Mouse (Mus musculus): ENCODE results near the gene Kirrel3. TPM values are rescaled to one million over a fixed set of nuclear protein-coding genes. Genes with fewer than 3 reads are reported as not detected.

Kirrel3 gene
- polyA plus RNA-seq, 1 experiment from 2014 or later, result 0.13 TPM

GRCm38 (mm10) chr9:34954212-34954611 is 468.5 kb downstream of the Kirrel3 start:
- Histone ChIP-seq H3K9ac (no peak overlapping the region), H3K27me3 (no peaks in the 10 kb centered on the region), H3K4me3 (replicated peaks) (no peak overlapping the region), H3K36me3 (replicated peaks) (no peaks in the 10 kb centered on the region), H3K9me3 (replicated peaks) (no peaks in the 10 kb centered on the region), H3K27ac (replicated peaks) (no peak overlapping the region), H3K4me1 (replicated peaks) (no peaks in the 10 kb centered on the region), H3K4me2 (no peak overlapping the region)
- no peak for ATAC-seq (ENCODE audit: insufficient read depth)
- WGBS (ENCODE audit: insufficient replicate concordance), result 47% methylated on average over 5 of the region's 5 CpGs

GRCm38 (mm10) chr9:34956512-34956911 is 470.8 kb downstream of the Kirrel3 start:
- H3K27me3 ChIP-seq, result no peaks in the 10 kb centered on the region
- no peak overlapping the region for H3K27ac ChIP-seq (replicated peaks)
- no peak overlapping the region for H3K4me2 ChIP-seq
- no peaks in the 10 kb centered on the region for H3K4me1 ChIP-seq (replicated peaks)
- ATAC-seq (ENCODE audit: insufficient read depth), result no peak
- no peak overlapping the region for H3K9ac ChIP-seq
- WGBS (ENCODE audit: insufficient replicate concordance), result 47% methylated on average over 3 of the region's 3 CpGs
- H3K36me3 ChIP-seq (replicated peaks), result no peaks in the 10 kb centered on the region
- no peaks in the 10 kb centered on the region for H3K9me3 ChIP-seq (replicated peaks)
- no peak overlapping the region for H3K4me3 ChIP-seq (replicated peaks)

- Histone ChIP-seq H3K9me3 (replicated peaks) (no peaks in the 10 kb centered on the region), H3K4me2 (no peak overlapping the region), H3K4me1 (replicated peaks) (no peaks in the 10 kb centered on the region), H3K27ac (replicated peaks) (no peak overlapping the region), H3K27me3 (no peaks in the 10 kb centered on the region), H3K9ac (no peak overlapping the region), H3K4me3 (replicated peaks) (no peak overlapping the region), H3K36me3 (replicated peaks) (no peaks in the 10 kb centered on the region)
- no peak for ATAC-seq (ENCODE audit: insufficient read depth)
- 52% methylated on average over 6 of the region's 6 CpGs for WGBS (ENCODE audit: insufficient replicate concordance)
These were observed 472.0 kb downstream of the Kirrel3 start for GRCm38 (mm10) chr9:34957691-34958090.

- H3K36me3 ChIP-seq (replicated peaks), result no peaks in the 10 kb centered on the region
- no peak for ATAC-seq (ENCODE audit: insufficient read depth)
- no peaks in the 10 kb centered on the region for H3K9me3 ChIP-seq (replicated peaks)
- H3K4me1 ChIP-seq (replicated peaks), result no peaks in the 10 kb centered on the region
- H3K9ac ChIP-seq, result no peak overlapping the region
- H3K27me3 ChIP-seq, result no peaks in the 10 kb centered on the region
- H3K27ac ChIP-seq (replicated peaks), result no peak overlapping the region
- no peak overlapping the region for H3K4me3 ChIP-seq (replicated peaks)
- H3K4me2 ChIP-seq, result no peak overlapping the region
- 54% methylated on average over 5 of the region's 5 CpGs for WGBS (ENCODE audit: insufficient replicate concordance)
These were observed 472.6 kb downstream of the Kirrel3 start for GRCm38 (mm10) chr9:34958183-34958830.

- no peak overlapping the region for H3K4me3 ChIP-seq (replicated peaks)
- no peaks in the 10 kb centered on the region for H3K4me1 ChIP-seq (replicated peaks)
- 50% methylated on average over 12 of the region's 12 CpGs for WGBS (ENCODE audit: insufficient replicate concordance)
- H3K36me3 ChIP-seq (replicated peaks), result no peaks in the 10 kb centered on the region
- no peak overlapping the region for H3K27ac ChIP-seq (replicated peaks)
- H3K9ac ChIP-seq, result no peak overlapping the region
- H3K9me3 ChIP-seq (replicated peaks), result no peaks in the 10 kb centered on the region
- ATAC-seq (ENCODE audit: insufficient read depth), result no peak
- H3K4me2 ChIP-seq, result no peak overlapping the region
- H3K27me3 ChIP-seq, result no peaks in the 10 kb centered on the region
These were observed 475.0 kb downstream of the Kirrel3 start for GRCm38 (mm10) chr9:34960736-34961135.

GRCm38 (mm10) chr9:34961171-34961570 is 475.5 kb downstream of the Kirrel3 start:
- no peaks in the 10 kb centered on the region for H3K27me3 ChIP-seq
- H3K4me3 ChIP-seq (replicated peaks), result no peak overlapping the region
- ATAC-seq (ENCODE audit: insufficient read depth), result no peak
- no peaks in the 10 kb centered on the region for H3K4me1 ChIP-seq (replicated peaks)
- 55% methylated on average over 14 of the region's 14 CpGs for WGBS (ENCODE audit: insufficient replicate concordance)
- no peaks in the 10 kb centered on the region for H3K9me3 ChIP-seq (replicated peaks)
- no peaks in the 10 kb centered on the region for H3K36me3 ChIP-seq (replicated peaks)
- no peak overlapping the region for H3K4me2 ChIP-seq
- no peak overlapping the region for H3K27ac ChIP-seq (replicated peaks)
- no peak overlapping the region for H3K9ac ChIP-seq

- H3K27me3 ChIP-seq, result no peaks in the 10 kb centered on the region
- no peaks in the 10 kb centered on the region for H3K36me3 ChIP-seq (replicated peaks)
- no peak overlapping the region for H3K9ac ChIP-seq
- H3K4me1 ChIP-seq (replicated peaks), result no peaks in the 10 kb centered on the region
- no peak overlapping the region for H3K4me3 ChIP-seq (replicated peaks)
- WGBS (ENCODE audit: insufficient replicate concordance), result 61% methylated on average over 4 of the region's 4 CpGs
- H3K9me3 ChIP-seq (replicated peaks), result no peaks in the 10 kb centered on the region
- no peak overlapping the region for H3K4me2 ChIP-seq
- ATAC-seq (ENCODE audit: insufficient read depth), result no peak
- H3K27ac ChIP-seq (replicated peaks), result no peak overlapping the region
These were observed 476.6 kb downstream of the Kirrel3 start for GRCm38 (mm10) chr9:34962251-34962650.

- 58% methylated on average over 3 of the region's 3 CpGs for WGBS (ENCODE audit: insufficient replicate concordance)
- no peaks in the 10 kb centered on the region for H3K27me3 ChIP-seq
- H3K27ac ChIP-seq (replicated peaks), result no peak overlapping the region
- no peaks in the 10 kb centered on the region for H3K4me1 ChIP-seq (replicated peaks)
- no peak overlapping the region for H3K9ac ChIP-seq
- no peaks in the 10 kb centered on the region for H3K36me3 ChIP-seq (replicated peaks)
- H3K4me3 ChIP-seq (replicated peaks), result no peak overlapping the region
- ATAC-seq (ENCODE audit: insufficient read depth), result no peak
- H3K9me3 ChIP-seq (replicated peaks), result no peaks in the 10 kb centered on the region
- H3K4me2 ChIP-seq, result no peak overlapping the region
These were observed 477.9 kb downstream of the Kirrel3 start for GRCm38 (mm10) chr9:34963593-34963992.

- Histone ChIP-seq H3K4me1 (replicated peaks) (no peaks in the 10 kb centered on the region), H3K4me2 (no peak overlapping the region), H3K9ac (no peak overlapping the region), H3K4me3 (replicated peaks) (no peak overlapping the region), H3K9me3 (replicated peaks) (no peaks in the 10 kb centered on the region), H3K27ac (replicated peaks) (no peak overlapping the region), H3K36me3 (replicated peaks) (no peaks in the 10 kb centered on the region), H3K27me3 (no peaks in the 10 kb centered on the region)
- 63% methylated on average over 14 of the region's 14 CpGs for WGBS (ENCODE audit: insufficient replicate concordance)
- no peak for ATAC-seq (ENCODE audit: insufficient read depth)
These were observed 478.7 kb downstream of the Kirrel3 start for GRCm38 (mm10) chr9:34964172-34965040.

GRCm38 (mm10) chr9:34965041-34965415 is 479.3 kb downstream of the Kirrel3 start:
- no peak overlapping the region for H3K4me3 ChIP-seq (replicated peaks)
- H3K9me3 ChIP-seq (replicated peaks), result no peaks in the 10 kb centered on the region
- no peaks in the 10 kb centered on the region for H3K4me1 ChIP-seq (replicated peaks)
- WGBS (ENCODE audit: insufficient replicate concordance), result 40% methylated on average over 4 of the region's 4 CpGs
- no peaks in the 10 kb centered on the region for H3K27me3 ChIP-seq
- ATAC-seq (ENCODE audit: insufficient read depth), result no peak
- no peak overlapping the region for H3K4me2 ChIP-seq
- H3K9ac ChIP-seq, result no peak overlapping the region
- H3K27ac ChIP-seq (replicated peaks), result no peak overlapping the region
- no peaks in the 10 kb centered on the region for H3K36me3 ChIP-seq (replicated peaks)

- no peak overlapping the region for H3K4me3 ChIP-seq (replicated peaks)
- ATAC-seq (ENCODE audit: insufficient read depth), result no peak
- H3K9me3 ChIP-seq (replicated peaks), result no peaks in the 10 kb centered on the region
- no peak overlapping the region for H3K9ac ChIP-seq
- H3K27me3 ChIP-seq, result no peaks in the 10 kb centered on the region
- H3K36me3 ChIP-seq (replicated peaks), result no peaks in the 10 kb centered on the region
- H3K27ac ChIP-seq (replicated peaks), result no peak overlapping the region
- H3K4me1 ChIP-seq (replicated peaks), result no peaks in the 10 kb centered on the region
- no peak overlapping the region for H3K4me2 ChIP-seq
- WGBS (ENCODE audit: insufficient replicate concordance), result 42% methylated on average over 6 of the region's 6 CpGs
These were observed 482.1 kb downstream of the Kirrel3 start for GRCm38 (mm10) chr9:34967772-34968171.

Data from liver, embryonic 15.5 days (tissue).